Mouse (Mus musculus): ENCODE results near the gene Abcc4.

DNA sequence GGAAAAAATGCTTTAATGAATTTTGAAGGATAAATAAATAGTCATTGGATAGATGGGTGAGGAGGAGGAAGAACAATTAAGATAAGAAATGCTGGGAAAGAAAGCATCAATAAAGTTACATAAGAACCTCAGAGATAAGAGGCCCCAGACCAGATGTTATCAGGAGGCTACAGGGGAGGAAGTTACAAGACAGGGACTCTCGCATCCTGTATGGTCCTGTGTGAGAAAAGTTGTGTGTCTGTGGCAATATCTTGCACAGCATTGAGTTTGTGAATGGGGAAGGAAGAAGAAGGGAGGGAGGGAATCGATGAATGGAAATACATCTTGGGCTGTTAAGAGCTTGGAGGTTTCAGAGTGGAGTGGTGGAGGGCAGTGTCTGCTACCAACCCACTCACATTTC is 240.7 kb downstream of the Abcc4 start:
- TF ChIP-seq CTCF (IDR thresholded peaks at IDR 0.05; ENCODE audit: low read depth, low read length) (no peak), POLR2AphosphoS5 (IDR thresholded peaks at IDR 0.05; ENCODE audit: insufficient replicate concordance, low read depth, low read length) (no peak), TAL1 (conservative IDR thresholded peaks at IDR 0.05; ENCODE audit: low read depth, low read length) (no peak)
